18 mouse cellular contexts compared by ENCODE assay signal in the genomic region with DNA sequence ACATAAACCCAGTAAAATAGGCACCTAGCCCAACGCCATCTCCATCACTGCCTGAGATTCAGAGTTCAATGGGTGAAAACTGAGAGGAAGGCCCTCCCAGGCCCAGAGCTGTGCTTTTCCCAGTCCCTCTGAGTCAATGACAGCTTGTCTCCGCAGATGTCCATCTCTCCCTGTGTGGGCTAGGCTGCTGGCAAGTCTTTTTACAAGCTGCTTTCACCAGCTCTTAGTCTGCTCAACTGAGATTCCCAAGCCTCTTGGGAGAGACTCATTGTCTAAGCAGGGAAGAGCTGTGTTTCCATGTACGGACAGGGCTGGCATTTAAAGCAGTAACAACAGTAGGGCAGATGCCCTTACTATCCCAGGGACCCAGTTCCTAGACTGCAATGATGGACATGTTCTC.
DNase-seq lines count a peak whose midpoint lies in the region; ATAC-seq and TF ChIP-seq lines count a peak whose summit lies in the region.
"Had no signal": no experiment of that assay in that cellular context is flagged by ENCODE, and none has a peak within 500 bp of the region (broad histone marks: within the 10 kb centered on the region; RNA-seq: fewer than 3 reads in every experiment).

No protein-coding gene starts in this region.

- H3K27ac ChIP-seq in forebrain, postnatal 0 days (ENCODE audit: low read depth, low read length), result no peak overlapping the region
- no peak overlapping the region for H3K27ac ChIP-seq in forebrain, embryonic 16.5 days (ENCODE audit: low read length)
- no peak overlapping the region for H3K27ac ChIP-seq in midbrain, postnatal 0 days (ENCODE audit: low read depth, low read length)
- H3K27ac ChIP-seq in midbrain, embryonic 15.5 days, result no peak overlapping the region
- H3K27ac ChIP-seq in heart, adult 2 months, result no peak overlapping the region
- H3K27ac ChIP-seq: forebrain, embryonic 12.5 days; left cerebral cortex, adult 2 months; limb, embryonic 13.5 days; liver, embryonic 15.5 days; midbrain, embryonic 10.5 days; neural tube, embryonic 15.5 days had no signal

- no peak overlapping the region for H3K4me3 ChIP-seq in forebrain, postnatal 0 days (ENCODE audit: low read depth, low read length)
- no peak overlapping the region for H3K4me3 ChIP-seq in forebrain, embryonic 16.5 days (replicated peaks; ENCODE audit: low read length)
- no peak overlapping the region for H3K4me3 ChIP-seq in midbrain, postnatal 0 days (ENCODE audit: low read depth, low read length)
- H3K4me3 ChIP-seq in midbrain, embryonic 15.5 days, result no peak overlapping the region
- no peak overlapping the region for H3K4me3 ChIP-seq in heart, adult 2 months
- H3K4me3 ChIP-seq: forebrain, embryonic 12.5 days; left cerebral cortex, adult 2 months; limb, embryonic 13.5 days; liver, embryonic 15.5 days; midbrain, embryonic 10.5 days; neural tube, embryonic 15.5 days had no signal

- peak; percentile 71 for ATAC-seq in forebrain, postnatal 0 days
- ATAC-seq in forebrain, embryonic 16.5 days, result no peak
- ATAC-seq in midbrain, postnatal 0 days (ENCODE audit: low FRiP score), result no peak
- ATAC-seq in midbrain, embryonic 15.5 days (replicated peaks), result no peak
- ATAC-seq: inflammation-experienced regulatory T-cells, adult 6 months had no signal

- WGBS in forebrain, postnatal 0 days, result 54% methylated on average over 3 of the region's 3 CpGs
- 83% methylated on average over 3 of the region's 3 CpGs for WGBS in forebrain, embryonic 16.5 days
- WGBS in midbrain, postnatal 0 days, result 69% methylated on average over 3 of the region's 3 CpGs
- WGBS in midbrain, embryonic 15.5 days, result 74% methylated on average over 3 of the region's 3 CpGs
- 58% methylated on average over 3 of the region's 3 CpGs for WGBS in heart, adult 2 months

- no peaks in the 10 kb centered on the region for H3K27me3 ChIP-seq in forebrain, postnatal 0 days (ENCODE audit: insufficient read depth, low read length)
- no peaks in the 10 kb centered on the region for H3K27me3 ChIP-seq in forebrain, embryonic 16.5 days (replicated peaks; ENCODE audit: control insufficient read depth, insufficient read depth, low read length)
- H3K27me3 ChIP-seq in midbrain, postnatal 0 days (ENCODE audit: insufficient read depth, low read length), result no peaks in the 10 kb centered on the region
- no peaks in the 10 kb centered on the region for H3K27me3 ChIP-seq in midbrain, embryonic 15.5 days (replicated peaks)
- no peaks in the 10 kb centered on the region for H3K27me3 ChIP-seq in heart, adult 2 months (ENCODE audit: control insufficient read depth, insufficient read depth, low read length)
- H3K27me3 ChIP-seq: forebrain, embryonic 12.5 days; limb, embryonic 13.5 days; liver, embryonic 15.5 days; neural tube, embryonic 15.5 days had no signal

- no peak for TF ChIP-seq CTCF in forebrain, postnatal 0 days (IDR thresholded peaks at IDR 0.05; ENCODE audit: low read depth)
- TF ChIP-seq CTCF in midbrain, postnatal 0 days (IDR thresholded peaks at IDR 0.05), result no peak
- TF ChIP-seq CTCF in heart, adult 2 months (IDR thresholded peaks at IDR 0.05), result no peak

- H3K36me3 ChIP-seq in forebrain, postnatal 0 days (ENCODE audit: insufficient read depth), result no peaks in the 10 kb centered on the region
- H3K36me3 ChIP-seq in forebrain, embryonic 16.5 days (ENCODE audit: control insufficient read depth, insufficient read depth), result no peaks in the 10 kb centered on the region
- no peaks in the 10 kb centered on the region for H3K36me3 ChIP-seq in midbrain, postnatal 0 days (ENCODE audit: insufficient read depth, low read length)
- no peaks in the 10 kb centered on the region for H3K36me3 ChIP-seq in midbrain, embryonic 15.5 days (replicated peaks)
- H3K36me3 ChIP-seq in heart, adult 2 months (ENCODE audit: control insufficient read depth, insufficient read depth, low read length), result no peaks in the 10 kb centered on the region
- H3K36me3 ChIP-seq: forebrain, embryonic 12.5 days; limb, embryonic 13.5 days; liver, embryonic 15.5 days; midbrain, embryonic 10.5 days; neural tube, embryonic 15.5 days had no signal

- no peak for TF ChIP-seq EP300 in heart, adult 2 months (IDR thresholded peaks at IDR 0.05; ENCODE audit: insufficient read depth, low read depth, low read length)

- DNase-seq in forebrain, postnatal 0 days, result peak; percentile 52
- peak; percentile 68 for DNase-seq in midbrain, postnatal 0 days (ENCODE audit: low spot score)
- DNase-seq in cerebellum, postnatal 14 days, result peak; percentile 63 to 67
- peak; percentile 56 to 60 for DNase-seq in layer of hippocampus, postnatal 36 days
- no peak for DNase-seq in testis, postnatal 10 days (ENCODE audit: low spot score)
- DNase-seq in heart, adult 2 months, result no peak
- DNase-seq: adrenal gland, postnatal 10 days; heart, adult 18-20 months; thymus, adult 18-20 months had no signal

- no peaks in the 10 kb centered on the region for H3K4me1 ChIP-seq in forebrain, postnatal 0 days (ENCODE audit: insufficient read depth)
- no peaks in the 10 kb centered on the region for H3K4me1 ChIP-seq in forebrain, embryonic 16.5 days (replicated peaks; ENCODE audit: control insufficient read depth, insufficient read depth, low read length)
- no peaks in the 10 kb centered on the region for H3K4me1 ChIP-seq in midbrain, postnatal 0 days (ENCODE audit: insufficient read depth, low read length)
- no peaks in the 10 kb centered on the region for H3K4me1 ChIP-seq in midbrain, embryonic 15.5 days
- H3K4me1 ChIP-seq in heart, adult 2 months (ENCODE audit: control insufficient read depth, insufficient read depth, low read length), result no peaks in the 10 kb centered on the region
- H3K4me1 ChIP-seq: forebrain, embryonic 12.5 days; limb, embryonic 13.5 days; liver, embryonic 15.5 days; midbrain, embryonic 10.5 days; neural tube, embryonic 15.5 days had no signal

- H3K9ac ChIP-seq in forebrain, postnatal 0 days, result no peak overlapping the region
- no peak overlapping the region for H3K9ac ChIP-seq in forebrain, embryonic 16.5 days (replicated peaks; ENCODE audit: low read depth, low read length)
- H3K9ac ChIP-seq in midbrain, postnatal 0 days (replicated peaks; ENCODE audit: low read length, poor library complexity, severe bottlenecking), result no peak overlapping the region
- no peak overlapping the region for H3K9ac ChIP-seq in midbrain, embryonic 15.5 days
- no peak overlapping the region for H3K9ac ChIP-seq in heart, adult 2 months (ENCODE audit: low read depth, low read length)
- H3K9ac ChIP-seq: forebrain, embryonic 12.5 days; limb, embryonic 13.5 days; liver, embryonic 15.5 days; neural tube, embryonic 15.5 days had no signal

- intact Hi-C loops in heart, adult 2 months (cut with DNase I), result no loop called here

- no peaks in the 10 kb centered on the region for H3K9me3 ChIP-seq in forebrain, postnatal 0 days (ENCODE audit: low read length)
- no peaks in the 10 kb centered on the region for H3K9me3 ChIP-seq in forebrain, embryonic 16.5 days (ENCODE audit: control insufficient read depth, low read length)
- H3K9me3 ChIP-seq in midbrain, postnatal 0 days (ENCODE audit: low read length), result no peaks in the 10 kb centered on the region
- no peaks in the 10 kb centered on the region for H3K9me3 ChIP-seq in midbrain, embryonic 15.5 days
- H3K9me3 ChIP-seq: forebrain, embryonic 12.5 days; liver, embryonic 15.5 days; midbrain, embryonic 10.5 days; neural tube, embryonic 15.5 days had no signal

- no peaks in the 10 kb centered on the region for H3K79me2 ChIP-seq in heart, adult 2 months (replicated peaks; ENCODE audit: control insufficient read depth, insufficient read depth, low read length)

- no peak for TF ChIP-seq POLR2A in heart, adult 2 months (IDR thresholded peaks at IDR 0.05; ENCODE audit: insufficient read depth, low read depth, low read length)

- H3K4me2 ChIP-seq in forebrain, postnatal 0 days (ENCODE audit: low read depth), result no peak overlapping the region
- no peak overlapping the region for H3K4me2 ChIP-seq in forebrain, embryonic 16.5 days (ENCODE audit: low read length)
- no peak overlapping the region for H3K4me2 ChIP-seq in midbrain, postnatal 0 days (ENCODE audit: low read depth, low read length, poor library complexity, severe bottlenecking)
- H3K4me2 ChIP-seq in midbrain, embryonic 15.5 days, result no peak overlapping the region
- H3K4me2 ChIP-seq: forebrain, embryonic 12.5 days; limb, embryonic 13.5 days; liver, embryonic 15.5 days; neural tube, embryonic 15.5 days had no signal

Comparison
In these comparisons a context has a peak if more than half of its experiments do, and no peak if none do; other contexts are left out.
1. DNase-seq: peak in forebrain, postnatal 0 days (single experiment), midbrain, postnatal 0 days (single experiment), cerebellum, postnatal 14 days (2 of 2) and layer of hippocampus, postnatal 36 days (2 of 2); none in testis, postnatal 10 days (single experiment) and heart, adult 2 months (0 of 2).